Mouse (Mus musculus): ENCODE data around the gene Colca2.

- TF ChIP-seq POLR2A (IDR thresholded peaks at IDR 0.05; ENCODE audit: low read depth, low read length), result no peak
- no peak for TF ChIP-seq CTCF (IDR thresholded peaks at IDR 0.05; ENCODE audit: extremely low read depth, insufficient read depth, insufficient read length, insufficient replicate concordance)
Measured at GRCm38 (mm10) chr9:51312554-51313317, 34.4 kb upstream of the Colca2 start.
